Mouse (Mus musculus): ENCODE data around the gene Pus1. TPM values are rescaled to one million over a fixed set of nuclear protein-coding genes. Genes with fewer than 3 reads are reported as not detected.

Pus1 gene
- 22.6 TPM in 2 replicates for polyA plus RNA-seq (2012; rRNA removed)

GRCm38 (mm10) chr5:110779998-110780760 is at the start of gene Pus1:
TSS of gene Pus1 (minus strand) at chr5:110780659.

GRCm38 (mm10) chr5:110809667-110810325 is 29.3 kb upstream of the Pus1 start, which contains the start of gene Ulk1:
TSS of gene Ulk1 (minus strand) at chr5:110810097.

DNA sequence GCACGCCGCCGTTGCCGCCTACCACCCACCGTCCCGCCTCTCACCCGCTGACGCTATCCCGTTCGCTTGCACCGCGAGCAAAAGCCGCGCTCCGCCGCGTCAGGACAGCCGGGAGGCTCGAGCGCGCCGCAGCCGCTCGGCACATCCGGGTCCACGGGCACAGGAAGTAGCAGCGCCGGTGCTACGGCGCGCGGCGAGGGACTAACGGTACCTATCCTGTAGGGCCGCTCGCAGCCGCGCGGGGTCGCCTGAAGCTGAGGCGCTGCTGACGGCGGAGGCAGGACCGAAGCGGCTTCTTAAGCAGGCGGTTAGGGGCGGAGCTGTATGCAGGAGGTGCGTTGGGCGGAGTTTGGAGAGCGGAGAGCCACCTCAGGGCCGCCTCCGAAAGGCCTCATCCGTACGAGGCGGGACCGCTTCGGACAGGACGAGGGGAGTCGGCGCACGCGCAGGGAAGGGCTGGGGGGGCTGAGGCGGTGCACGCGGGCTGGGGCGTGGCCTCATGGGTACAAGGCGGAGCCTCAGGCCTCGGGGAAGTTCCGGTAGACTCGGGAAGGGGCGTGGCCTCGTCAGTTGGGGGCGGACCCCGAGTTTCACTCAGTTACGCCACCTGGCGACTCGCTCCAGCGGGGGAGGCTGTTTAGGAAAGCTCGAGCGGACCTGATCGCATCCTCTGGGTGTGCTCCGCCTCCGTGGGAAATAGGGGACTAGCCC is 9.9 kb downstream of the Pus1 start, which contains the start of gene Ep400:
Gene Ep400 (minus strand): TSS at position 270 of the 711 bp plus-strand sequence.

Other genes starting within 250 kb of the Pus1 start
- gene Galnt9, start 236.3 kb downstream of the Pus1 start, polyA plus RNA-seq (2012; rRNA removed), result 19.7 and 20.4 TPM in 2 replicates
- gene Noc4l, start 127.2 kb downstream of the Pus1 start, polyA plus RNA-seq (2012; rRNA removed), result 66.2 and 68.3 TPM in 2 replicates
- gene Ddx51, start 127.2 kb downstream of the Pus1 start, polyA plus RNA-seq (2012; rRNA removed), result 26.9 and 30.9 TPM in 2 replicates
- 60.8 and 62.1 TPM in 2 replicates for gene Ep400, start 9.9 kb downstream of the Pus1 start, polyA plus RNA-seq (2012; rRNA removed)
- gene Ulk1, start 29.4 kb upstream of the Pus1 start, polyA plus RNA-seq (2012; rRNA removed), result 93.4 and 100 TPM in 2 replicates
- 9.4 and 11.2 TPM in 2 replicates for gene Hscb, start 59.1 kb upstream of the Pus1 start, polyA plus RNA-seq (2012; rRNA removed)
- gene Chek2, start 59.3 kb upstream of the Pus1 start, polyA plus RNA-seq (2012; rRNA removed), result 10.6 and 13.1 TPM in 2 replicates
- 26.6 and 26.9 TPM in 2 replicates for gene Ttc28, start 99.1 kb upstream of the Pus1 start, polyA plus RNA-seq (2012; rRNA removed)

Measured in central nervous system, embryonic 14 days (tissue).